Mouse (Mus musculus): ENCODE results near the gene Shisa7.
"Not testable (repeated sequence)": the region's sequence is repeated elsewhere in the genome, so short reads cannot be mapped to it uniquely, and the experiment has no call there.

Shisa7 gene

GRCm38 (mm10) chr7:4849372-4849771 is 4.9 kb upstream of the Shisa7 start:
- DNase-seq (ENCODE audit: low read depth, low spot score) = no peak

GRCm38 (mm10) chr7:4844917-4845309 is 417 bp upstream of the Shisa7 start:
- peak; percentile 70 for DNase-seq (ENCODE audit: low read depth, low spot score)

DNA sequence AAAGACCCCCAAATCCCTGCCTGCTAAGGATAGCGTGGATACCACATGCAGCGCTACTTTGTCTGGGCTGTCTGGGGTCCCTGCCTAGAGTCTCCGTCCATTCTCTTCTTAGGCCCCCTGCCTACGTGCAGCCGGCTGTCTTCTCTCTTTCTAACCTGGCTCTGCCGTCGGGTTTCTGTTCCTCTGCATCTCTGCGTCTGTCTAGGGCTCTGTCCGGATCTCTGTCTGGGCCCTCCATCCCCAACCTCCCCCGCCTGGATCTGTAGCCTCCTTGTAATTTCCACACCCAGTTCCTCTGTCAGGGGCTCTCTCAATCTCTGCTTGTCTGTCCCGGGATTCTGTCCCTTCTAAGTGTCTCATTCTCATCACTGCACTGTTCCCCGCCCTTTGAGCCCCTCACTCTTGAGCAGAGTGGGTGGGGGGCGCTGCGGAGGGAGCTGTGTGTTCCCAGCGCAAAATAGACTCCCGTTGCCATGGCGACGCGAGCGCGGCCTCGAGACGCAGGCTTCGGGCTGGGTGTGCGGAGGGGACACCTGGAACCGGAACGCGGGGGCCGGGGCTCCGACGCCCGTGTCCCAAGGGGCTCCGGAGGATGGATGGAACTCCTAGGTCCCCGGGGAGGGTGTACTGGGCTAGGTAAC is 772 bp downstream of the Shisa7 start:
- DNase-seq (ENCODE audit: low read depth, low spot score) = no peak

GRCm38 (mm10) chr7:4842634-4843131 is 1.8 kb downstream of the Shisa7 start:
- DNase-seq (ENCODE audit: low read depth, low spot score) = no peak

GRCm38 (mm10) chr7:4842077-4842476 is 2.4 kb downstream of the Shisa7 start:
- no peak for DNase-seq (ENCODE audit: low read depth, low spot score)

GRCm38 (mm10) chr7:4837639-4838038 is 6.9 kb downstream of the Shisa7 start:
- DNase-seq (ENCODE audit: low read depth, low spot score) = no peak

GRCm38 (mm10) chr7:4836351-4836792 is 8.1 kb downstream of the Shisa7 start:
- DNase-seq (ENCODE audit: low read depth, low spot score) = no peak

DNA sequence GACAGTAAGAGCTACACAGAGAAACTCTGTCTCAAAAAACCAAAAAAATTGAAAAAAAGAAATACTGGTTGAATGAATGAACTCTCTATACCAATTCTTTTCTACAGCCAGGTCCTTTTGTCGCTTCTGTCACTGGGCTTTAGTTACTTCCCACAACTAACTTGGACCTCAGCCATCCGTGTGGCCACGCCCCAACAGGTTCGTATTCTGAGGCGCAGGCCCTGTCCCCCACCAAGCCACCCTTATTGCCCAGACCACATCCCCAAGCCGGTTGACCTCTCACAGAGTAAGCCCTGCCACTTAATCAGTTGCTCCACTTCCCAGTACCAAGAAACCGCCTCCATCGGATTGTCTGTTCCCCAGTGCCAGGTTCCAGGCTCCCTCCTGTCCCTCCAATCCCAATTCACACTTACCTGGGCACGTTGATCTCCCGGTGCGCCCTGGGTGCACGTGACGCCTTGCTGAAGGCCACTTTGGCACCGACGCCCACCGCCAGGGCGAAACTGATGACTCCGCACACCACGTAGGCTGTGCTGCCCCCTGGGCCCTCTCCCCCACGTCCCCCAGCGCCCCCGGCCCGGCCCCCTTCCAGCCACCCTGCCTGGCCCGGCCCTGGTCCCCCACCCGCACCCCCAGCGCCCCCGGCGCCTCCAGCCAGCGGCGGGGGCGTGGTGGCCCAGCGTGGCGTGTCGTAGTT is 8.7 kb downstream of the Shisa7 start:
- DNase-seq (ENCODE audit: low read depth, low spot score) = no peak

DNA sequence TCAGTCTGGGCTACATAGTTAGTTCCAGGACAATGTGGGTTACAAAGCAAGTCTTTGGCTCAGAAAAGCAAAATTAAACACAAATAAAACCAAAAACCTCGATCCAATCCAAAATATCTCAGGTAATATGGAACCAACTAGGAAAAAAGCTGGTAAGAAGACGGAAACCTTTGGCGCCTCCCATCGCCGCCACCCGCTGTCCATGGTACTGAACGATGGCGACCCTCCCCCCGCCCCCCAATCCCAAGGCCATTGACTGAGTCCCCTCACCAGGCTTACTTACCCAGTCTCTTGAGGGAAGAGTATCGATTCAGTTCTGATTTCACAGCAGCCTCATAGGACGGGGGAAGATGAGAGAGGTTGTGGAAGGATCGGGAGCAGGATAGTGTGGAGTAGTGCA is 14.0 kb downstream of the Shisa7 start:
- no peak for DNase-seq (ENCODE audit: low read depth, low spot score)

DNA sequence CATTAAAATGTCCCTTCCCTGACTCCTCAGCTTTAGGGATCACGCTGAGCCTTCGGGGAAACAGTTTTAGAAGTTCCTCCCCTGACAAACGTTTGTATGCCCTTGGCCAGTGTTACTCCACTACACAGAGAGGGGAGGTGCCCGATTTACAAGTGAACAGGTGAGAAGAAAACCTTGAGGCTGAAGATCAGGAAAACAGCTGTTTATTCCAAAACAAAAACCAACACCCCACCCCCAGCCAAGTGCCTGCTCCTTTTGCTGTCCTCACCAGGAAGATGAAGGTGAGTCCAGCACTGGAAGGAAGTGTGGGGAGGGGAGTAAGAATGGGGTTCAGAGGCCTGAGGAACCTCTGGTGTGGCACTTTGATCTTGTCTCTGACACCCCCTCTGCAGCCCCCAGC is 19.1 kb downstream of the Shisa7 start:
- no peak for DNase-seq (ENCODE audit: low read depth, low spot score)

DNA sequence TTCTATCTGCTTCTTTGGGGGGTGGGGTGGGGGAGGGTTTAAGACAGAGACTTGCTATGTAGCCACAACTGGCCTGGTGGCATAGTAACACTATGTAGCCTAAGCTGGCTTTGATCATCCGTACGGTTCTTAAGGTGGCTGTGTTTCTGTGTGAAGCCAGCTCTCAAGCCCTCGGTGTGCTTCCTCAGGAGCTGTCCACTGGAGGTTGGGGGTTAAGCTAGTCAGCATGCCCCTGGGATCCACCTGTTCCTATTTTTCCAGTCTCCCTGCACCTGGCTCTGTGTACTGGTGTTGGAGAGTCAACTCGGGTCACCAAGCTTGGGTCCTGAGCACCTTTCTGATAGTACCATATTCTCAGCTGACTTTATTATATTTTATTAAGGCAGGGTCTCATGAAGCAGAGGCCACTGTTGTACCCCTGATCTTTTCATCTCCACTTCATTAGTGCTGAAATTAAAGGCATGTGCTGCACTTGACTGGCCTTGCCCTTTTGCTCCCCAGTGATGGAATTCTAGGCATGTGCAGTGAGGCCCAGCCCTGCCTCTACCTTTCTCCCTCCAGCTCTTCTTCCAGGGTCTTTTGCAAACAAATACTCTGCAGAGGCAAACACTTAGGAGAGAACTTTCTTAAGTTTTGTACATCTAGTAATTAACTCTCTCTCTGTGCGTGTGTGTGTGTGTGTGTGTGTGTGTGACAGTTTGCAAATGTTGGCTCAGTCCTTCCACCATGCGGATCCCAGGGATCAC is 22.2 kb downstream of the Shisa7 start:
- no peak for DNase-seq (ENCODE audit: low read depth, low spot score)

GRCm38 (mm10) chr7:4821690-4822089 is 22.8 kb downstream of the Shisa7 start:
- no peak for DNase-seq (ENCODE audit: low read depth, low spot score)

DNA sequence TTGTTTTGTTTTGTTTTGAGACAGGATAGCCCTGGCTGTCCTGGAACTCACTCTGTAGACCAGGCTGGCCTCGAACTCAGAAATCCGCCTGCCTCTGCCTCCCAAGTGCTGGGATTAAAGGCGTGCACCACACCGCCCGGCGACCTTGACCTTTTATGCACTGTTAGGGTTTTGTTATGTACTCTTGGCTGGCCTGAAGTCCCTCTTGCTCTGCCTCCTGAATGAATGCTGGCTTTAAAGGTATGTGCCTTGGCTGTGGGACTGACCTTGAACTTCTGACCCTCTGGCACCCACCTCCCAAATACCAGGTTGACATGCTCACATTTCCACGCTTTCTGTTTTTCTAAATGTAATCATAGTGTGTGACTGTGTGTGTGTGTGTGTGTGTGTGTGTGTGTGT is 23.6 kb downstream of the Shisa7 start:
- not testable (repeated sequence) for DNase-seq (ENCODE audit: low read depth, low spot score)

GRCm38 (mm10) chr7:4816559-4816958 is 27.9 kb downstream of the Shisa7 start:
- no peak for DNase-seq (ENCODE audit: low read depth, low spot score)

GRCm38 (mm10) chr7:4813105-4813791 is 31.2 kb downstream of the Shisa7 start:
- DNase-seq (ENCODE audit: low read depth, low spot score) = no peak

DNA sequence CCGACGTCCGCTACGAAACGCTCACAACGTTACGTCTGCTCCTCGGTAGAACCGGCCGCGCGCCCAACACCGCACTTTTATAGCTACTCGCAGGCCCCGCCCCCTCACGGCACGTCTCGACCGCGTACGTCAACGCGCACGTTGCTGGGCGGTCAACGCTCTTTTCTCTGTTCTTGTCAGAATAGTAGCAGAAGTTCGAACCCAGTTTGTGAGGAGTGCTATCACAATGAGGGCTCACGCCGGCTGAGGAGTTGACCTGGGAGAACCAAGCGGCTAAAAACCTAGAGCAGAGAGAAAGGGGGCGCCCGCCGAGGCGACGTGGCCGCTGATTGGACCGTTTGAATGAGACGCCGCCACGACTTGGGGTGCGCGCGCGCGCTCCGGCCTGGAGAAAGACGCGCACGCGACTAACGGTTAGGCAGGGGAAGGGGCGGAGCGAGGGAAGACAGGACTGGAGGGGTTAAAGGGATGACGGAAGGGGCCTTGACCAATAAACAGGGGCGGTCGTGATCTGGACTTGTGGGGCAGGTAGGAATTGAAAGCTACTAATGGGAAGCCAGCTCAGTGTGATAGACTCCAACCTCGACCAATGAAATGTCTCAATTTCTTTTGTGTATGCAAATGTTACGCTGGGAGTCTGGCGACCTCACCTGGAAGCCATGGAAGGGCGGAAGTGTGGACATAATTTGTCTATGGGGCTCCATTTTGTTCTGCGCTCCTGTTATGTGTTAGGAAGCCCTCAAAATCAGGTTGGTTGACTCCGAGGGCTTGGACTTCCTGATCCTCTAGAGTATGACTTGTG is 32.0 kb downstream of the Shisa7 start, which contains the start of gene Ube2s:
Ube2s (minus strand) TSS at position 288 of the 802 bp plus-strand sequence.
- peak; percentile 99 for DNase-seq (ENCODE audit: low read depth, low spot score)

- DNase-seq (ENCODE audit: low read depth, low spot score) = no peak
Observed at GRCm38 (mm10) chr7:4811842-4812302, 32.6 kb downstream of the Shisa7 start.

DNA sequence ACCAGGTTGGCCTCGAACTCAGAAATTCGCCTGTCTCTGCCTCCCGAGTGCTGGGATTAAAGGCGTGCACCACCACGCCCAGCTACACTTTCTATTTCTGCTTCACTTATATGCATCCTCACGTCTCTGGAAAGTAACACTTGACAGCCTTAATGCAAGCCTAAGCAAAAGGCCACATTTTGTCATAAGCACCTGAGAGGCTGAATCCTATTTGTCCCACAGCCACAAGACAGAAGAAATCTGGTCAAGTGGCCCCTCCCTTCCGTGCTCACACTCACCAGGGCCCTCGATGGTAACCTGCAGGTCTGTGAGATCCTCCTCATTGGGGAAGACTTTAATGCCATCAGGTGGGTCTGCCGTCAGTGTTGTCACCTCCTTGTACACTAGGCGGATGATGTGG is 33.4 kb downstream of the Shisa7 start:
- not testable (repeated sequence) for DNase-seq (ENCODE audit: low read depth, low spot score)

GRCm38 (mm10) chr7:4806716-4807115 is 37.8 kb downstream of the Shisa7 start:
- no peak for DNase-seq (ENCODE audit: low read depth, low spot score)

DNA sequence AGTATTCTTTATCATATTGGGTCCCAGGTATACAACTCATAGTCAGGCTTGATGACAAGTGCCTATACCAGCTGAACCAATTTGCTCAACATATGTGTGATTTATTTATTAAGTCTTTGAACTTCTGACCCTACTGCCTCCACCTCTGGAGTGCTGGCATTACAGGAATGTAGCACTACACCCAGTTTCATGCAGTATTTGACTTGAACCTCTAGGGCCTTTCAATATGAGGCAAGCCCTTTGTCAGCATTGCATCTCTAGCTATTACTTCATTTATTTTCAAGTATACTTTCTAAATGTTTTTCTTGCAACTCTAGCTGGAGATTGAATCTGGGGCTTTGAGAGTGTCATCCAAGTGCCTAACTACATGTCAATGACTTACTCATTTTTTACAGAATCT is 42.2 kb downstream of the Shisa7 start:
- no peak for DNase-seq (ENCODE audit: low read depth, low spot score)

Measured in retina, postnatal 7 days (tissue).